Mouse (Mus musculus): ENCODE results near the gene Tbpl2. TPM values are rescaled to one million over a fixed set of nuclear protein-coding genes. Genes with fewer than 3 reads are reported as not detected.

The Tbpl2 gene
- polyA plus RNA-seq (2014; fragmentation: Nextera tagmentation; extraction: Ambion mirVana), result not detected in 2 replicates

DNA sequence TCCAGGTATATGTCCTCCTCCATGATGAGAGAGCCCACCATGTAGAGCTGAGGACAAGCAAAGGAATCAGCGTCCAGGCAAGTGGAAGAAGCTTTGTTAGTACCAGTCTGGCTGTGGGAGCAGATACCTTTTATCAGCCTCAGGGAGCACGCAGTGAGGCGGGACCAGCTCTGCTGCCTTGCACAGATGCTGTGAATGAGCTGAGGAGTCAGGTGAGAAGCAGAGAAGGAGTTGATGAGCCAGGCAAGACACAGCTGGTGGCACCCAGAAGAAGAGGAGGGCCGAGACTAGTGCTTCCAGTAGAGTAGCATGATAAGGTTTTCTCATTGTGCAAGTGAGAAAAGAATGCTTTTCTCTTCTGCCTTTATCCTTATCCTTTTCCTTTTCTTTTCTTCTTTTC lies at the start of gene Tbpl2:
TSS of gene Tbpl2 (minus strand) at position 101 of the 400 bp plus-strand sequence.
- Histone ChIP-seq H3K9ac (ENCODE audit: low read depth, low read length) (no peak within 1 kb of the TSS), H3K4me2 (replicated peaks; ENCODE audit: low read depth, low read length) (no peak within 1 kb of the TSS), H3K27me3 (ENCODE audit: control insufficient read depth, insufficient read depth, low read length) (no peaks in the 10 kb centered on the region), H3K9me3 (ENCODE audit: control insufficient read depth, low read length) (no peaks in the 10 kb centered on the region), H3K27ac (ENCODE audit: low read depth, low read length) (no peak within 1 kb of the TSS), H3K4me1 (ENCODE audit: control insufficient read depth, insufficient read depth, low read length) (no peaks in the 10 kb centered on the region), H3K4me3 (ENCODE audit: low read length) (no peak within 1 kb of the TSS), H3K36me3 (ENCODE audit: control insufficient read depth, insufficient read depth, low read length) (no peaks in the 10 kb centered on the region)
- WGBS, result 86% methylated on average over 4 of the region's 4 CpGs
- ATAC-seq (ENCODE audit: low FRiP score, low TSS enrichment), result no peak

DNA sequence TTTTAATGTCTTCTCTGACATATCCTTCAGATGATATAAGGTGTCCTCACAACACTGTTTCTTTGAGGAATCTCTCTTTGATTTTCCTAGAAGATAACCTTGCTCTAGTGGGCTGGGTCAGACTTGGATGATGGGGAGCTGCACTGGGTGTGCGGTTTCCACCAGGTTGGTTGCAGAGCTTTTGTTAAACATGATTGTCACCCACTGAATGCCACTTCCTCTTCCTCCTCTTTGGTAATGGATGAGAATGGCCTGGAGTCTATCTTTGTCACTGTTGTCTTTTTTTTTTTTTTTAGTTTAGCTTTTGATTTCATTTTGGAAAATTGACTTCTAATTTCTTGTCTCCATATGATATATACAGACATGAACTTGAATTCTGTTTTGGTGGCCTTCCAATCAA lies 38.0 kb upstream of the Tbpl2 start:
- H3K36me3 ChIP-seq (ENCODE audit: control insufficient read depth, insufficient read depth, low read length), result no peaks in the 10 kb centered on the region
- H3K4me2 ChIP-seq (replicated peaks; ENCODE audit: low read depth, low read length), result no peak overlapping the region
- no peak overlapping the region for H3K9ac ChIP-seq (ENCODE audit: low read depth, low read length)
- no peaks in the 10 kb centered on the region for H3K9me3 ChIP-seq (ENCODE audit: control insufficient read depth, low read length)
- H3K27me3 ChIP-seq (ENCODE audit: control insufficient read depth, insufficient read depth, low read length), result no peaks in the 10 kb centered on the region
- 93% methylated on average over 1 of the region's 1 CpGs for WGBS
- no peaks in the 10 kb centered on the region for H3K4me1 ChIP-seq (ENCODE audit: control insufficient read depth, insufficient read depth, low read length)
- H3K4me3 ChIP-seq (ENCODE audit: low read length), result no peak overlapping the region
- no peak for ATAC-seq (ENCODE audit: low FRiP score, low TSS enrichment)
- no peak overlapping the region for H3K27ac ChIP-seq (ENCODE audit: low read depth, low read length)

DNA sequence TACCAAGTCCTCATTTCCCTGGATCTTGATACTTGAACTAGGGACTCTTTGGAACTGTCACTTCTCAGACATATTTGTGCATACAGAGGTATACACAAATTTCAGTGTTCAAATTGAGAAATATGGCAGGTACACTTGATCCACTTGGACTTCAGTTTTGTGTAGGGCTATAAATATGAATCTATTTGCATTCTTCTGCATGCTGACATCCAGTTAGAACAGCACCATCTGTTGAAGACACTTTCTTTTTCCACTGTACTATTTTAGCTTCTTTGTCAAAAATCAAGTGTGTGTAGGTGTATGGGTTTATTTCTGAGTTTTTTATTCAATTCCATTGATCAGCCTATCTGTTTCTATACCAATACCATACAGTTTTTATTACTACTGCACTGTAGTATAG lies 12.7 kb upstream of the Tbpl2 start:
- no peak overlapping the region for H3K27ac ChIP-seq (ENCODE audit: low read depth, low read length)
- no peaks in the 10 kb centered on the region for H3K4me1 ChIP-seq (ENCODE audit: control insufficient read depth, insufficient read depth, low read length)
- no peaks in the 10 kb centered on the region for H3K27me3 ChIP-seq (ENCODE audit: control insufficient read depth, insufficient read depth, low read length)
- H3K9ac ChIP-seq (ENCODE audit: low read depth, low read length), result no peak overlapping the region
- no peak overlapping the region for H3K4me3 ChIP-seq (ENCODE audit: low read length)
- H3K9me3 ChIP-seq (ENCODE audit: control insufficient read depth, low read length), result no peaks in the 10 kb centered on the region
- no peak for ATAC-seq (ENCODE audit: low FRiP score, low TSS enrichment)
- H3K4me2 ChIP-seq (replicated peaks; ENCODE audit: low read depth, low read length), result no peak overlapping the region
- no peaks in the 10 kb centered on the region for H3K36me3 ChIP-seq (ENCODE audit: control insufficient read depth, insufficient read depth, low read length)

DNA sequence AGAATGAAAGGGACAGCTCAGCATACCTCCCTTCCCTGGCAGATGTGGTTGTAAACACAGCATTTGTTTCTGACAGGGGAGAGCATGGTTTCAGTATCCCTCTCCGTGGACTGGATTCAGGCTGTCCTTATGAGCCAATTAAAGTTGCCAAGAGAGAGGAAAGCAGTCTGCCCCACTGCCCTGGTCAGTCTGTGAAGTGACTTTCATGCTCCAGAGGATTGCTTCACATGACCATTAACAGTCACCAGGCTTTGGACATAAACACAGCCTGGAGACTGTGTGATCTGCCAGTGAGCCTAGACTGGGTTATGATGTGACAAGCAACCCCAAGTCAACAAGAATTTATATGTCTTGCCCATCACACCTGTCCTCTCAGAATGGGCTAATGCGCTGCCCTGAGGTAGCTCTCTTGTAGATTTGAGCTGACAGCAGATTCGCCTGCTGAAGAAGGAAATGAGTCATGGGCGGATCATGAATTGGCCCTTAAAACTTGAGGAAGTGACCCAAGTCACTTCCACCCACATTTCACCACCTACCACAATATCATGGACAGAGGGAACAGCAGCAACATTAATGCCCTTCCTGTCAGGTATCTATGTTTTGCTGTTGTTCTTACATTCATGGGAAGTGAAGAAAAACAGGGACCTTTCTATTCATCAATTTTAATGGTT lies 7.4 kb upstream of the Tbpl2 start:
- 70% methylated on average over 4 of the region's 4 CpGs for WGBS
- Histone ChIP-seq H3K4me1 (ENCODE audit: control insufficient read depth, insufficient read depth, low read length) (no peaks in the 10 kb centered on the region), H3K27me3 (ENCODE audit: control insufficient read depth, insufficient read depth, low read length) (no peaks in the 10 kb centered on the region), H3K36me3 (ENCODE audit: control insufficient read depth, insufficient read depth, low read length) (no peaks in the 10 kb centered on the region), H3K4me2 (replicated peaks; ENCODE audit: low read depth, low read length) (no peak overlapping the region), H3K4me3 (ENCODE audit: low read length) (no peak overlapping the region), H3K9ac (ENCODE audit: low read depth, low read length) (no peak overlapping the region), H3K27ac (ENCODE audit: low read depth, low read length) (no peak overlapping the region), H3K9me3 (ENCODE audit: control insufficient read depth, low read length) (no peaks in the 10 kb centered on the region)
- ATAC-seq (ENCODE audit: low FRiP score, low TSS enrichment), result no peak

DNA sequence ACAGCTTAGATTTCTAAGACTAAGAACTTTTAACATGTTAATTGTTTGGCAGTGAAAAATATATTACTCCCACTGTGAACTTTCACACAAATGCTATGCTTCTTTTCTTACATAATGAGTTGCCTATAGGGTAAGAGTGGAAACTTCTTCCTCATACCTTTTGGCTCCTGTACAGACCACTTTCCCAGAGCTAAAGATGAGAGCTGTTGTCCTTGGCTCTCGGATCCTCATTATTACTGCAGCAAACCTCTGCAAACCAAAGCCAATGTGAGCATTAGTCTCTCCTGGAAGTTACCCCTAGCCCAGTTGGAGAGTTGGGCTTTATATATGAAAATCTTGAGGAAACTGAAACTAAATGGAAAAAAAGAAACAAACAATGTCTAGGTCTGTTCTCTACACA lies 5.5 kb downstream of the Tbpl2 start:
- no peak for ATAC-seq (ENCODE audit: low FRiP score, low TSS enrichment)

DNA sequence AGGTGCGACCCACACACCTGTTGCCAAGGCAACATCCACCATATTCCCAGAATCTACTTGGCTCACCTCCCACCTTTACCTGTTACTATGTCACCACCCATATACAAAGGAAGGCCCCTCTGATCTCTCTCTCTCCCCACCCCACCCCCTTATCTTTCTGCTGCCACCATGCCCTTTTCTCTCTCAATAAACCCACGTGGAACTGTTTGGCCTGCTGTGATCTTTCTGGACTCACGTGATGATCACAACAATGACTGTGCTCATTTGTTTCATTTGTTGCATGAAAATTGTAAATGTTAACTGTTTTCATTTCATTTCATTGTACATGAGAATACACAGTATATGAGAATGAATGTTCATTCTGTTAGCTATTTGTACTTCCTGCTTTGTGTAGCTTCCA lies 45.9 kb downstream of the Tbpl2 start:
- no peak for ATAC-seq (ENCODE audit: low FRiP score, low TSS enrichment)
- 90% methylated on average over 3 of the region's 3 CpGs for WGBS
- H3K4me1 ChIP-seq (ENCODE audit: control insufficient read depth, insufficient read depth, low read length), result no peaks in the 10 kb centered on the region
- no peak overlapping the region for H3K27ac ChIP-seq (ENCODE audit: low read depth, low read length)
- no peak overlapping the region for H3K4me2 ChIP-seq (replicated peaks; ENCODE audit: low read depth, low read length)
- no peaks in the 10 kb centered on the region for H3K27me3 ChIP-seq (ENCODE audit: control insufficient read depth, insufficient read depth, low read length)
- H3K9ac ChIP-seq (ENCODE audit: low read depth, low read length), result no peak overlapping the region
- no peaks in the 10 kb centered on the region for H3K36me3 ChIP-seq (ENCODE audit: control insufficient read depth, insufficient read depth, low read length)
- H3K9me3 ChIP-seq (ENCODE audit: control insufficient read depth, low read length), result no peaks in the 10 kb centered on the region
- H3K4me3 ChIP-seq (ENCODE audit: low read length), result no peak overlapping the region

More for the DNA sequence above, 5.5 kb downstream of the Tbpl2 start:
- H3K27me3 ChIP-seq (ENCODE audit: control insufficient read depth, insufficient read depth, low read length), result no peaks in the 10 kb centered on the region
- H3K9ac ChIP-seq (ENCODE audit: low read depth, low read length), result no peak overlapping the region
- WGBS, result 70% methylated on average over 1 of the region's 1 CpGs
- no peak overlapping the region for H3K4me3 ChIP-seq (ENCODE audit: low read length)
- H3K4me1 ChIP-seq (ENCODE audit: control insufficient read depth, insufficient read depth, low read length), result no peaks in the 10 kb centered on the region
- no peak overlapping the region for H3K4me2 ChIP-seq (replicated peaks; ENCODE audit: low read depth, low read length)
- H3K27ac ChIP-seq (ENCODE audit: low read depth, low read length), result no peak overlapping the region
- H3K9me3 ChIP-seq (ENCODE audit: control insufficient read depth, low read length), result no peaks in the 10 kb centered on the region
- H3K36me3 ChIP-seq (ENCODE audit: control insufficient read depth, insufficient read depth, low read length), result no peaks in the 10 kb centered on the region

DNA sequence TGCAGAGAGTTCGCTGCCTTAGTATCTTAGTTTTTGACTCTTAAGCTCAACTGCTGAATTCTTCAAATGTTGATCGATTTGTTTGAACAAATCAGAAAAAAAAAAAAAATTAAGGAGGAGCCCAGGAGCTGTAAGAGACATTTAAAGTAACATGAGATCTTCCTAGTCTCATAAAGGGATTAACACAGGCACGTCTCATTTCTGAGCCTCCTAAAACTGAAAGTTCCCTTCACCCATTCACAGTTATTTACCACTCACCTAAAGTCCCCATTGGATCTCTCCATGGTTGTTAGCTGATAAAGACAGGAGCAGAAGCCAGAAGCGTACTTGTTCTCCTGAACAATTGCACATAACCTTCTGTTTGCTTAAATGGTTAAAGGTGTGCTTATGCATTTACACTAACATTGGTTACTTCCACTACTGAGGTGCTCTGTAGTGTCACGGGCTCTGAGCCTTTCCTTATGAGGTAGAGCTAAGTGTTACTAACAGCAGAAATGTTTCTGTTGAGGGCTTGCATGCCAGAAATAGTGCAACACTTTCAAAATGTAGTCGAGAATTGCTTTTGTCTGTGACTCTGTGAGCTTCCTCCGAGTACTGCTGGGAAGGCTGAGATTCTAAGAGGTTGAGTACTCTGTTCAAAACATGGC lies 46.9 kb downstream of the Tbpl2 start, which contains the start of gene Hnmt:
TSS of gene Hnmt (minus strand) at position 51 of the 647 bp plus-strand sequence.
- Histone ChIP-seq H3K27me3 (ENCODE audit: control insufficient read depth, insufficient read depth, low read length) (no peaks in the 10 kb centered on the region), H3K4me3 (ENCODE audit: low read length) (peak within 1 kb of the TSS; percentile 31), H3K4me1 (ENCODE audit: control insufficient read depth, insufficient read depth, low read length) (no peaks in the 10 kb centered on the region), H3K27ac (ENCODE audit: low read depth, low read length) (no peak within 1 kb of the TSS), H3K9me3 (ENCODE audit: control insufficient read depth, low read length) (no peaks in the 10 kb centered on the region), H3K4me2 (replicated peaks; ENCODE audit: low read depth, low read length) (peak within 1 kb of the TSS; percentile 42), H3K36me3 (ENCODE audit: control insufficient read depth, insufficient read depth, low read length) (no peaks in the 10 kb centered on the region), H3K9ac (ENCODE audit: low read depth, low read length) (no peak within 1 kb of the TSS; the same call in 1 of the 2 replicates)
- no peak for ATAC-seq (ENCODE audit: low FRiP score, low TSS enrichment)
- 63% methylated on average over 7 of the region's 7 CpGs for WGBS

DNA sequence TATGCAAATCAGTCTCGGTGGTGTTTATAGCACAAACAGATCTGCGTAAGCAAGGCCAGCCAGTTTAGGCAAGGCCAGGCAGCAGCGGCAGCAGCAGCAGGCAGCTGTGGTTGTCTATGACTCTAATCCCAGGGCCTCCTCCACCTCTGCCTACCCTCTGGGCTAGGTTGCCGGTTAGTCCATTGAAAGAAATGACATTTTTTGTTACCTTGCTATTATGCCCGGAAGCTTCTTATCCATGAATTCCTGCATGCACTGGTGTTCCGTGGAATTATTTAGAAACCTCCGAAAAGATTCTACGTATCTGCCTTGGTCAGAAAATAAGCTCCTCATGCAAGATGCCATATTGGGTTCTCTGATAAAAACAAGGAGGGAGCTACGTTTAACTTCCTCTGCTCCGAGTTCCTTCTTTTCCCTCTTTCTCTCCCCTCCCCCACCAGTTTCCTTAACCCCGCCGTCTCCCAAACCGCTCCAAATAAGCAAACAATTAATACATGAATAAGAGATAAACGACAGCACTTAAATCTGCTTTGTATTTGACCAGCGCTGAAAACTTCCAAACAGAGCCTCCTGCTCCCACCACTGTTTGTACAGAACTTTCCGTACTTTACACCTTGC lies 47.8 kb downstream of the Tbpl2 start:
- Histone ChIP-seq H3K4me3 (ENCODE audit: low read length) (peak overlapping the region; percentile 31), H3K9ac (ENCODE audit: low read depth, low read length) (no peak overlapping the region; the same call in 1 of the 2 replicates), H3K27ac (ENCODE audit: low read depth, low read length) (no peak overlapping the region), H3K4me1 (ENCODE audit: control insufficient read depth, insufficient read depth, low read length) (no peaks in the 10 kb centered on the region), H3K36me3 (ENCODE audit: control insufficient read depth, insufficient read depth, low read length) (no peaks in the 10 kb centered on the region), H3K4me2 (replicated peaks; ENCODE audit: low read depth, low read length) (peak overlapping the region; percentile 42), H3K27me3 (ENCODE audit: control insufficient read depth, insufficient read depth, low read length) (no peaks in the 10 kb centered on the region), H3K9me3 (ENCODE audit: control insufficient read depth, low read length) (no peaks in the 10 kb centered on the region)
- peak; percentile 60; the same call in 1 of the 2 replicates for ATAC-seq (ENCODE audit: low FRiP score, low TSS enrichment)
- 23% methylated on average over 16 of the region's 16 CpGs for WGBS

All from kidney, embryonic 14.5 days (tissue).